Comparison of ENCODE assay signal across 9 mouse cellular contexts in genomic region chr11:105345284-105345683, GRCm38 (mm10). TPM values are rescaled to one million over a fixed set of nuclear protein-coding genes. Genes with fewer than 3 reads are reported as not detected.
DNase-seq lines count a peak whose midpoint lies in the region; ATAC-seq and TF ChIP-seq lines count a peak whose summit lies in the region.
"Had no signal": no experiment of that assay in that cellular context is flagged by ENCODE, and none has a peak within 500 bp of the region (broad histone marks: within the 10 kb centered on the region; RNA-seq: fewer than 3 reads in every experiment).

No protein-coding gene starts in this region.

- TF ChIP-seq CTCF in embryonic fibroblast, embryonic 13.5 days (IDR thresholded peaks at IDR 0.05; ENCODE audit: borderline replicate concordance, insufficient read depth, low read length): peak; percentile 33; the same call in 1 of the 2 replicates
- TF ChIP-seq CTCF in small intestine, adult 2 months (IDR thresholded peaks at IDR 0.05; ENCODE audit: extremely low read depth, insufficient read length, insufficient replicate concordance, low read depth, low read length): peak; percentile 46; the same call in 1 of the 2 replicates

- no peak overlapping the region for H3K4me2 ChIP-seq in embryonic facial prominence, embryonic 11.5 days (ENCODE audit: low read depth, low read length)
- no peak overlapping the region for H3K4me2 ChIP-seq in midbrain, embryonic 14.5 days (ENCODE audit: low read length)
- H3K4me2 ChIP-seq in midbrain, embryonic 16.5 days (ENCODE audit: low read length): no peak overlapping the region
- H3K4me2 ChIP-seq: midbrain, embryonic 15.5 days had no signal

- peak; percentile 57 for DNase-seq in embryonic facial prominence, embryonic 11.5 days (ENCODE audit: low spot score)
- no peak for DNase-seq in embryonic facial prominence, embryonic 10.5 days (ENCODE audit: low spot score)
- DNase-seq in midbrain, embryonic 14.5 days: peak; percentile 46
- no peak for DNase-seq in cerebellum, postnatal 36 days
- no peak for DNase-seq in right cerebral cortex, postnatal 14 days

- no peaks in the 10 kb centered on the region for H3K27me3 ChIP-seq in embryonic facial prominence, embryonic 11.5 days (ENCODE audit: control insufficient read depth, insufficient read depth, low read length)
- H3K27me3 ChIP-seq in embryonic facial prominence, embryonic 10.5 days (replicated peaks; ENCODE audit: low read depth, poor library complexity, severe bottlenecking): no peaks in the 10 kb centered on the region
- no peaks in the 10 kb centered on the region for H3K27me3 ChIP-seq in midbrain, embryonic 14.5 days (ENCODE audit: control insufficient read depth, insufficient read depth, low read length)
- no peaks in the 10 kb centered on the region for H3K27me3 ChIP-seq in midbrain, embryonic 16.5 days (ENCODE audit: control insufficient read depth, insufficient read depth, low read depth, low read length)
- H3K27me3 ChIP-seq in small intestine, adult 2 months (ENCODE audit: control insufficient read depth, insufficient read depth, low read length): no peaks in the 10 kb centered on the region
- H3K27me3 ChIP-seq: midbrain, embryonic 15.5 days had no signal

- H3K36me3 ChIP-seq in embryonic facial prominence, embryonic 11.5 days (replicated peaks; ENCODE audit: control insufficient read depth, insufficient read depth, low read depth, low read length): peaks cover 4% of the 10 kb centered on the region
- peaks cover 95% of the 10 kb centered on the region for H3K36me3 ChIP-seq in embryonic facial prominence, embryonic 10.5 days (replicated peaks)
- H3K36me3 ChIP-seq in midbrain, embryonic 14.5 days (ENCODE audit: control insufficient read depth, insufficient read depth, low read length): no peaks in the 10 kb centered on the region
- H3K36me3 ChIP-seq in midbrain, embryonic 16.5 days (ENCODE audit: control insufficient read depth, insufficient read depth, low read length): no peaks in the 10 kb centered on the region
- H3K36me3 ChIP-seq in small intestine, adult 2 months (ENCODE audit: control insufficient read depth, insufficient read depth, low read length): no peaks in the 10 kb centered on the region
- H3K36me3 ChIP-seq: midbrain, embryonic 15.5 days had no signal

- H3K27ac ChIP-seq in embryonic facial prominence, embryonic 11.5 days (replicated peaks; ENCODE audit: low read depth, low read length): no peak overlapping the region
- no peak overlapping the region for H3K27ac ChIP-seq in embryonic facial prominence, embryonic 10.5 days (replicated peaks)
- H3K27ac ChIP-seq in midbrain, embryonic 14.5 days (replicated peaks; ENCODE audit: low read depth, low read length): no peak overlapping the region
- H3K27ac ChIP-seq in midbrain, embryonic 16.5 days (ENCODE audit: low read length): no peak overlapping the region
- no peak overlapping the region for H3K27ac ChIP-seq in embryonic fibroblast, embryonic 13.5 days (ENCODE audit: insufficient read depth, low read length)
- no peak overlapping the region for H3K27ac ChIP-seq in small intestine, adult 2 months (ENCODE audit: insufficient read depth, low read depth, low read length)
- H3K27ac ChIP-seq: midbrain, embryonic 15.5 days had no signal

- no peak overlapping the region for H3K4me3 ChIP-seq in embryonic facial prominence, embryonic 11.5 days (ENCODE audit: low read depth, low read length)
- no peak overlapping the region for H3K4me3 ChIP-seq in embryonic facial prominence, embryonic 10.5 days
- H3K4me3 ChIP-seq in midbrain, embryonic 14.5 days (replicated peaks; ENCODE audit: low read depth, low read length): no peak overlapping the region
- no peak overlapping the region for H3K4me3 ChIP-seq in midbrain, embryonic 16.5 days (ENCODE audit: low read depth, low read length)
- no peak overlapping the region for H3K4me3 ChIP-seq in embryonic fibroblast, embryonic 13.5 days (ENCODE audit: insufficient read depth, low read length)
- no peak overlapping the region for H3K4me3 ChIP-seq in small intestine, adult 2 months (ENCODE audit: low read depth, low read length)
- H3K4me3 ChIP-seq: midbrain, embryonic 15.5 days had no signal

- H3K9me3 ChIP-seq in embryonic facial prominence, embryonic 11.5 days (replicated peaks; ENCODE audit: control insufficient read depth, low read length): no peaks in the 10 kb centered on the region
- no peaks in the 10 kb centered on the region for H3K9me3 ChIP-seq in embryonic facial prominence, embryonic 10.5 days
- H3K9me3 ChIP-seq in midbrain, embryonic 14.5 days (ENCODE audit: control insufficient read depth, low read length): no peaks in the 10 kb centered on the region
- H3K9me3 ChIP-seq in midbrain, embryonic 16.5 days (replicated peaks; ENCODE audit: control insufficient read depth, low read length, poor library complexity, severe bottlenecking): no peaks in the 10 kb centered on the region
- H3K9me3 ChIP-seq: midbrain, embryonic 15.5 days had no signal

- no peak for ATAC-seq in embryonic facial prominence, embryonic 11.5 days (replicated peaks; ENCODE audit: insufficient number of reproducible peaks, low FRiP score, low TSS enrichment, low read depth)
- ATAC-seq in midbrain, embryonic 14.5 days (ENCODE audit: low FRiP score, low TSS enrichment): no peak
- ATAC-seq in midbrain, embryonic 16.5 days: no peak
- ATAC-seq: midbrain, embryonic 15.5 days had no signal

- TF ChIP-seq POLR2A in embryonic fibroblast, embryonic 13.5 days (IDR thresholded peaks at IDR 0.05; ENCODE audit: low read depth, low read length): no peak
- TF ChIP-seq POLR2A in small intestine, adult 2 months (IDR thresholded peaks at IDR 0.05; ENCODE audit: low read depth, low read length): no peak

- H3K4me1 ChIP-seq in embryonic facial prominence, embryonic 11.5 days (ENCODE audit: control insufficient read depth, insufficient read depth, low read length): no peaks in the 10 kb centered on the region
- H3K4me1 ChIP-seq in embryonic facial prominence, embryonic 10.5 days: no peaks in the 10 kb centered on the region
- H3K4me1 ChIP-seq in midbrain, embryonic 14.5 days (ENCODE audit: control insufficient read depth, insufficient read depth, low read length): no peaks in the 10 kb centered on the region
- no peaks in the 10 kb centered on the region for H3K4me1 ChIP-seq in midbrain, embryonic 16.5 days (ENCODE audit: control insufficient read depth, insufficient read depth, low read length)
- H3K4me1 ChIP-seq in embryonic fibroblast, embryonic 13.5 days (ENCODE audit: control insufficient read depth, insufficient read depth, low read length): no peaks in the 10 kb centered on the region
- no peaks in the 10 kb centered on the region for H3K4me1 ChIP-seq in small intestine, adult 2 months (ENCODE audit: control insufficient read depth, insufficient read depth, insufficient read length, low read length)

- WGBS in embryonic facial prominence, embryonic 11.5 days: 75% methylated on average over 2 of the region's 2 CpGs
- 80% methylated on average over 2 of the region's 2 CpGs for WGBS in embryonic facial prominence, embryonic 10.5 days
- WGBS in midbrain, embryonic 14.5 days: 88% methylated on average over 2 of the region's 2 CpGs
- 83% methylated on average over 2 of the region's 2 CpGs for WGBS in midbrain, embryonic 16.5 days
- WGBS in small intestine, adult 2 months: 88% methylated on average over 2 of the region's 2 CpGs

- H3K9ac ChIP-seq in embryonic facial prominence, embryonic 11.5 days (replicated peaks; ENCODE audit: low read length): no peak overlapping the region
- no peak overlapping the region for H3K9ac ChIP-seq in midbrain, embryonic 14.5 days (replicated peaks; ENCODE audit: low read length)
- H3K9ac ChIP-seq in midbrain, embryonic 16.5 days (ENCODE audit: low read depth, low read length): no peak overlapping the region
- H3K9ac ChIP-seq: midbrain, embryonic 15.5 days had no signal

RNA-seq across cellular contexts. Expression of gene Mrc2, which starts 52.8 kb away (rescaled TPM):
- polyA plus RNA-seq in embryonic facial prominence, embryonic 11.5 days (2014; fragmentation: Nextera tagmentation; extraction: Ambion mirVana): 9.5 and 10.2 TPM in 2 replicates
- 26.9 and 27.6 TPM in 2 replicates for polyA plus RNA-seq in embryonic facial prominence, embryonic 10.5 days (2016; fragmentation: Nextera tagmentation; extraction: Ambion mirVana)
- polyA plus RNA-seq in midbrain, embryonic 14.5 days (2014; fragmentation: Nextera tagmentation; extraction: Ambion mirVana): 1.9 and 3.8 TPM in 2 replicates
- 3.8 and 4.5 TPM in 2 replicates for polyA plus RNA-seq in midbrain, embryonic 16.5 days (2015; fragmentation: Nextera tagmentation; extraction: Ambion mirVana)
- 144 and 150 TPM in 2 replicates for polyA plus RNA-seq in embryonic fibroblast, embryonic 13.5 days (2011; ENCODE audit: insufficient read length, low read depth, missing spikeins)
- polyA plus RNA-seq in small intestine, adult 2 months (2012; rRNA removed): 3.9 and 6.3 TPM in 2 replicates

Comparison
In these comparisons a context has a peak if more than half of its experiments do, and no peak if none do; other contexts are left out.
1. DNase-seq: peak in embryonic facial prominence, embryonic 11.5 days (single experiment) and midbrain, embryonic 14.5 days (single experiment); none in embryonic facial prominence, embryonic 10.5 days (single experiment), cerebellum, postnatal 36 days (0 of 2) and right cerebral cortex, postnatal 14 days (single experiment).